Mouse (Mus musculus) ovary, postnatal 36 days (tissue): ENCODE data around the gene Usp1.
"Not testable (repeated sequence)": the region's sequence is repeated elsewhere in the genome, so short reads cannot be mapped to it uniquely, and the experiment has no call there.

Experiments
- DNase-seq: peaks from one replicate; pipeline ENCODE4 v3.0.0; 2022; ENCODE audit warnings: low spot score, mixed read lengths

Usp1 gene

DNA sequence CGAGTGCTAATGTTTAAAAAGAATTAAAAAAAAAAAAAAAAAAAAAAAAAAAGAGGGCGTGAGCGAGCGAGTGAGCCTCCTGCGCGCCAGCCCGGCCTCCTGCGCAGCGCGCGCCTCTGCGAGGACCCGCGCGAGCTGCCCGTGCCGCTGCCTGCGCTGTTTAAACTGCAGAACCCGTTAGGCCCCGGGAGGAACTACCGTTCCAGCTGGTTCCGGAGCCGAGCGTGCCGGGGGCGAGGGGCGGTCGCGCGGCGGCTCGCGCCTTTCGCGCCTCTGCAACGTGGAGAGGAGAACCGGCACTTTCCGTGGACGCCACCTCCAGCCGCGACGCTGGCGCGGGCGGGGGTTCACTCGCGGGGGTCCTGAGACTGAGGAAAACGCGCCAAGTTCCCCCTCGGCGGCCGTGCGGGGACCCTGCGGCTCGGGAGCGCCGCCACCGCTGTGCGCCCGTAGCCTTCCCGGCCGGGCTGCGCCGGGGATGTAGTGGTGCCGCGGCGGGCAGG, at the start of gene Usp1:
Gene Usp1, plus strand, starts transcription at position 243 of the 503 bp plus-strand sequence.
- DNase-seq, result peak; percentile 86

DNA sequence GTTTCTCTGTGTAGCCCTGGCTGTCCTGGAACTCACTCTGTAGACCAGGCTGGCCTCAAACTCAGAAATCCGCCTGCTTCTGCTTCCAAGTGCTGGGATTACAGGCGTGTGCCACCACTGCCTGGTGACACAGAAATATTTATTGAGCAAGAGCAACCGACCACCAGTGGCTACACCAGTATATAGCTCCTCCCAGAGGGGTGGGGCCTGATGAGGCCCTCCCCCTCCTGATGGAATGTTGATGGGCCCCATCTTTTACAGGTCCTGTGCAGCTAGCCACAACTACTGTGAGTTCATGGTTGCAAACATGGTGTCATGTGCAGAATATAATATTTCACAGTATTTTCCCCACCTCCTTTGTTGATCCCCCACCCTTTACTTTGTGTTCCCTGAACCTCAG, 40.9 kb upstream of the Usp1 start:
- no peak for DNase-seq

DNA sequence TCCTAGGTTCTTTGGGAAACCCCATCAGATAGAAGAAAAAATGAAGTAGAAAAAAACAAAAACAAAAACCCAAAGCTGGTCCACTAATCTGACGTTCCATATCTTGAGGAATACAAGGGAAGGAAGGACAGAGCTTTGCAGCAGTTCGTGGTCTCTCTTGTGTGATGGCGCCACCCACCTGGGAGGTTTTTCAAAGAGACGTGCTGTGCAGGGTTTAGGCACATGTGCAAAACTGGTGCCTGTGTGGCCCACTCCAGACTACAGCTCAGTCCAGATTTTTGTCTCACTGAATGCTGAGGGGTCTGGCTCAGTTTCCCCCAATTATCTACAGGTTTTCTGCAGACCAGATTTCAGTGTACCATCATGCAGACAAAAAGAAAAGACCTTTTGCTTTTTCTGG, 37.2 kb upstream of the Usp1 start:
- DNase-seq, result no peak

DNA sequence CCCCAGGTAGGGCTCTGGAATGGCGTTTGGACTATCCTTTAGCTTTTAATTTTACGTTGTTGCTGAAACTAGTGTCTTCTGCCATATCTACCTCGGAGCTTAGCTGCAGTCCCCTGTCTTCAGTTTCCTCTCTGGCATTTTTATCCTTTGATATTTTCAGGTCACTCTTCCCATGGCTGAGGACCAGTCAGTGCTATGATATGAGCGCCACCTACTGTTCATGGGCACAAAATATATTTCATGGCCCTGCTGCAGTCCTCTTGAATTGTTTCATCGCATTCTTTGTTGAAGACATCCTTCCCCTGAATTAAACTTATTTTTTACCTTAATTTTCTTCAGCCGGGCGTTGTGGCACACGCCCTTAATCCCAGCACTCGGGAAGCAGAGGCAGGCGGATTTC, 36.5 kb upstream of the Usp1 start:
- DNase-seq, result peak; percentile 26

DNA sequence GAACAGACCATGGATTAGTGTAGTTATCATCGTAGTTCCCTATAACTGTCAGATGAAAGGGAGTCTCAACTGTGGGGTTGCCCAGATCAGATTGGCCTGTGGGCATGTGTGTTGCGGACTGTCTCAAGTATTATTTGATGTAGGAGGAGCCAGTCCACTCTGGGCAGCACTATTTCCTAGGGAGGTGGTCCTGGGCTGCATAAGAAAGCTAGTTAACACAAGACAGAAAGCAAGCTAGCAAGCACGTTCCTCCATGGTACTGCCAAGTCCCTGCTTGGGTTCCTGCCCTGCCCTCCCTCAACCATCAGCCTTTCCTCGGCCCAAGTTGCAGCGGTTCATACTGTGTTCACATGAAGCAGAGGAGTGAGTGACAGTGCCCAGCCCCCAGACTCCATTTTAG, 13.4 kb upstream of the Usp1 start:
- DNase-seq, result no peak

DNA sequence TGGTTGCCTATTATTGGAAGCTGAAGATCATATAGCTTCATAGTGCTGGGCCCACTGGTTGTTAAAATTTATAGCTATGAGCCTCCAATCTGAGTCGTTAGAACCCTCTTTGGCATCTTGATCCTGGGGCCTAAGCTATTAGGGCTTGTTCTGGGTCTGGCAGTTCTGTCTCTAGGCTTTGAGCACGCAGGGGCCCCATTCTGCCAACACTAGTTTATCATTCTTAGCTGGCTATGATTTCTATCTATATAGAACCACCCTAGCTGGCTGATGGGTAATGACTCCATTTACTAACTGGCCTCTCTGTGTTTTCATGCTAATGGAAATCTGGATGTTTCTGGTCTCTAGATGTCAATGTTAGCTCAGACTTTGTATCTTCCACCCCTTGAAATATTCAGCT, 5.9 kb upstream of the Usp1 start:
- DNase-seq, result no peak

DNA sequence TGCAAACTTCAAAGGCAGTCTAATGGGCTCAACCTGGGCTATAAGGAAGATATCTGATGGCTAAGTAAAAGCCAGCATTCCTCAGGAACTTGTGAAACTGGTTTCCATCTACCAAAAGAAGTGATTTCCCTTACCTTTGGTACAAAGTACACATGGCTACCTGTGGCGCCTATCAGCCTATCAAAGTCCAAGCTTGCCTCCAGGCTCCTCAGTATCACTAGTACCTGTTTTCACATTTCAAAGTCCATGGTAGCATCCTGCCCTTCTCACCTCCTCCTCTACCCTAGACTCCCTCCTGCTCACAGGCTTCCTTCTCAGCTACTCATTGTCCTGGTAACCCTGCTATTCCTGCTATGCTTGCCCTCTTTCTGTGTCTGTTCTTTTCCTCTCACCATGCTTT, 5.4 kb upstream of the Usp1 start:
- DNase-seq, result no peak

DNA sequence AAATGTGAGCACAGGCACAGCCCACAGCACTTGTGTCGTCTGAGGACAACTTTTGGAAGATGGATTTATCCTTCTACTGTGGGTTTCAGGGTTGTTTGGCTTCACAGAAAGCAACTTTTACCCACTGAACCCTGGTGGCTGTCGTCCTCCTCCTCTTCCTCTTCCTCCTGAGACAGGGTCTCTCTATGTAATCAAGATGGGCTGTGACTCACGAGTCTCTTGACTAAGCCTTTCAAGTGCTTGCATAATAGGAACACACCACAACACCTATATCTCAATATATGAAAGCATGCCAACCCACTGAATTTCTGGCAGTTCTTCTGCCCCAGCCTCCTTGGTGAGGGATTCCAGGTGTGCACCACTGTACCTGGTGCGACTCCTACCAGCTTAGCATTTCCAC, 2.7 kb upstream of the Usp1 start:
- DNase-seq, result no peak

DNA sequence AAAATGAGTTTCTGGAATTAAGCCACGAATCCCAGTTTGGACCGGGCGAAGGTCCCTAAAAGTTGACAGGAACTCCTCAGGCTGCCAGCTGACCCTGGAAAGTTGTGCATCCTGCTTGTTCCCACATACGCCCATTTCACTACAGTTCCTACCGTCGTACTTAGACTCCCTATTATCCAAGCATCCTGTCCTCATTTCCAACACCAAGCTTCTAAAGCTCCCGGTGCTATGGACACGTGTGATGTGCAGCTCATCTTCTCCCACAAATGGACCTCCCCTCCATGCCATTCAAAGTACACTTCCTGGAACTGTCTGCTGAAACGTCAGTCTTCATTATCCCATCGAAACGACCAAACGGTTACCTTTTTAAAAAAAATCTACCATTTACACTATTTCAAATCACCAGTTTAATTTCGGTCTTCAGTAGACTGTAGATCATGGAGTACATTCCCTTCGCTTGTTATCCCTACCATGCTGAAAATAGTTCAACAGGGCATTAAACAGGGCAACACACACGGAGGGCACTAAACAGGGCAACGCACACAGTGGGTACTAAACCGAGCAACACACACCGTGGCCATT, 1.5 kb upstream of the Usp1 start:
- DNase-seq, result no peak

DNA sequence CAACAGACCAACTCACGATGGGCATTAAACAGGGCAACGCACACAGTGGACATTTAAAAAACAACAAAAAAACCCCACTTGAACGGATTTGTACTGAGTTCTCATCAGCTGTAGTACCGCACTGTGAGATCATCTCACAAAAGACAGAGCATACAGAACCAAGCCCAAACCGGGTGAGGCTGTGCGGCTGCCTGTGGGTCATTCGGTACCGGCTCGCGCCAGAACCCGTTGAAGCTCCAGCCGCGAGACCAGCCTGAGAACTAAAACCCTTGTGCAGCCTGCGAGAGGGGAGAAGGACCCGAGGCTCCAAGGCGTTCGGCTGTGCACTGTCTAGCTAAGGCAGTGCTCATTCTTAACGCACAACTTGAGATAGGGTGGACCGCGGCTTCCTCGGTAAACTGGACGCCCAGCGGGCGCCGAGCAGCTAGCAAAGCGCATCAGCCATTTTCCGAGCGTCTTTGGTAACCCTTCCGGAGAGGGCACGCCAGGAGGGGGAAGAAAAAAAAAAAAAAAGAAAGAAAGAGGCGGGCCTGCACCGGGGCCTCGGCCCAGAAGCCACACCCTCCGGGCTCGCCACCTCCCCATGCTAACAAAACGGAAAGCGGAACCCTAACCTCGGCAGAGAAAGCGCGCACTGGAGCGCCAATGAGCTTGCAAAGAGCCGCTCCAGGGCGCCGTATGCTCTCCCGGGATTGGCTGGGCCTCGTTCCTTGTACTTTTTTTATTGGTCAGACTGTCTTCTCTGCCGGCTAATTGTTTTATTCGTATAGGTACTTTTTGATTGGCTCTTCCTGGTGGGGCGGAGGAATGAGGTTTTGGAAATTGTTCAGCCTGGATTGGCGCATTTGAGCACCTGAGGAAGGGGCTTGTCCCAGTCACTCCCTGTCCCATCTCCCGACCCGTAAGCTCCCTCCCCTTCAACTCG, 705 bp upstream of the Usp1 start:
- DNase-seq, result peak; percentile 94

DNA sequence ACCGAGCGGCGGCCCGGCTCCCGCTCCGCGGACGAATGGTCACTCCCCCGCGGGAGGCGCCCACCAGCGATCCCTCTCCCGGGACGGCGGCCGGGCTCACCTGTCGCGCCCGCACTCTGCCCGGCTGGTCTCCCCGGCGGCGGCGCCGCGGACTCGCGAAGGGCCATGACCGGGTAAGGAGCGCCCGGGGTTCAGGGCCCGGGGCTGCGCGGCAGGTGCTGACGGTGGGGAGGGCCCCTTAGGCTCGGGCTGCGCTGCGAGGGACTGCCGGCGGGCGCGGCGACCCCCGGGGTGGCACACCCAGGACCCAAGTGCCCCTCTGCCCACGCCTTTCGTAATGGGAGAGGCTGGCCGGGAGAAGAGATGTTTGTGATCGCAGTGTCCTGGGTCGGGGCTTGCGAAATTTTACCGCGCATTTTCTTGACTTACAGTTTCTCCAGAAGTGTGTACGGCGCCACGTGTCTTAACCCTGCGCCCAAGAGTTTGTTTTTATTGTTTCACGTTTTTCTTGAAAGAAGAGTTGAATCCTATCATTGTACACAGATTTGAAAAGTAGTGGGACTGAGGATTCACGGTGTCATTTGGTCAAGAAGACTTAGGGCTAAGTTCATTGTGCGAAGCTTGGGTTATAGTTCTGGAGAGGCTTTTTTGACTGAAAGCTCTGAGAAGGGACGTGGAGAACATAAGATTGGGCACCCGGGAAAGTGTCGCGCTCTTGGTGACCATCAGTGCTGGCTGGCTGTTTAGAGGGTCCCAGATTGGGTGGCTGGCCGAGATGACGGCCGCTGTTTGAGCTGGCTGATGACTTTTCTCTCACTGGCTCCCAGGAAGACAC, 678 bp downstream of the Usp1 start:
- no peak for DNase-seq

DNA sequence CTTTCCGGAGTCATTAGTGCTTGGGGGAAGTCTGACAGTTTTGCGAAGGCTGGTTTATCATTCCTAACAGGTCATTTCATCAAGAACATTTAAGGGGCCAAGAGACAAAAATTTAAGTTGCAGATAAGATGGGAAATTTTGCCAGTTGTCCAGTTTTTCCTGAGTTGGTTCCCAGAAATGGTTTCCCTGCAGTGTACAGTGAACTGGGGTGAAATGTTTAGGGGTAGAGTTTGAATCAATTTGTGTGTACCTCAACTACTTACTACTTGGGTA, 1.2 kb downstream of the Usp1 start:
- DNase-seq, result no peak

DNA sequence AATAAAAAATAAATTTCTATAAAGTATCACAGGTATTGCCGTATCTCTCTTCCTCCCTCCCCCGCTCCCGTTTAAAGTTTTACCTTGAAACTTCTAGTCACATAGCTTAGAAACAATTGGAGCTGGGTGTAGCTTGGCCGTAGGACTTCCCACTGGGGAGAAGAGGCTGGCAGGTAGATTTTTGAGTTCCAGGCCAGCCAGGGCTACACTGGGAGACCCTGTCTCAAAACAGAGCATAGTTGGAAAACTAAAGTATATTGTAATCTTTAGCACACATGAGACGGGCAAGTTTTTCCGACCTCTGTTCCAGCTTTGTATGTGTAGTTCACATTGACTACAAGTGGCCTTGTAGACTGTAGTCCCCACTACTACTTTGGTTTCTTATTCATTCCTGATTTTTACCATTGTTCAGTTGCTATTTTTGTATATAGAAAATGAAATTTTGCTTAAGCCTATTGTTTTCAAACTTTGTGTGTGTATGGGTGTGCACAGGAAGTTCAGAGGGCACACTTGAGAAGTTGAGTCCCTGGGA, 1.7 kb downstream of the Usp1 start:
- no peak for DNase-seq

DNA sequence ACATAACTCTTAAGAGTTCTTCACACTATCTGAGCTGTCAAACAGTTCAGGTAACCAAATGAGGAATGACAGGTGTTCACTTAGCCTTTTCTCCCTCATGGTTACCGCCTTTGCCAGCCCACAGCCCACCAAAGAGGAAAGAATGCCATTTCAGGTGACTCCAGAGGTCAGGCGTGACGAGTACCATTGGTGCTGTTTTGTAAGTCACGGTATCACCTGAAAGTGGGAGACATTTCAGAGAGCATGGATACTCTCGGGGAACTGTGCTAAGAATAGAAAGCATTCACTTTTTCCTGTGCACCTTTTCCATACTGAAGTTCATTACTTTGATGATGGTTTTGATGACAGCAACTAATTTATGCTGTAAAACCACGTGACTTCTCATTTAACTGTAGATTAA, 12.4 kb downstream of the Usp1 start:
- no peak for DNase-seq

DNA sequence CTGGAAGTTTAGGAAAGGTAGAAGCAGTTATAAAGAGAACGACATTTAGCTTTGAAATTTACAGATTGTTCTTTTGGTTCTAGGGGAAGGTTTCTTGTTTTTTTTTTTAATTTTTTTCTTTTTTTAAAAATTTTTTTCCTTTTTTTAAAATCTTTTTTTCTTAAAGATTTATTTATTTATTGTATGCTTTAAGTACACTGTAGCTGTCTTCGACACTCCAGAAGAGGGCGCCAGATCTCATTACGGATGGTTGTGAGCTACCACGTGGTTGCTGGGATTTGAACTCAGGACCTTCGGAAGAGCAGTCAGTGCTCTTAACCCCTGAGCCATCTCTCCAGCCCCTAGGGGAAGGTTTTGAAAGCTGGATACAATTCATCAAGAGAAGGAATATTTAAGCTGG, 14.6 kb downstream of the Usp1 start:
- not testable (repeated sequence) for DNase-seq

DNA sequence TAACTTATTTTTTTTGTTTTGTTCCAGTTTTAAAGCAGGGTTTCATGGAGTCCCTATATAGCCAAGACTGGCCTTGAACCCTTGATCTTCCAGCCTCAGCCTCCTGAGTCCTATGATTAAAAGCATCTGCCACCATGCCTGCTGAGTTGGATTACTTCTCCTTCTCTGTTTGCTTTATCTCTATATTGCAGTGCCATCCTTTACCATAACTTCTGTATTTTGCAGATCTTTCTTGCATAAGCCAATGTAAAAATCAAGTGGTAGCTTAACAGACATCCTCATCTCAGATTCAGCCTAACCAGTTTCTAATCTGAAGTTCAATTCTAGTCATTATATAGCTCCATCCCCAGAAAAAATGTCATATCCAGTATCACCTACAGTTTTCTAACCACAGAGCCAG, 27.0 kb downstream of the Usp1 start:
- DNase-seq, result no peak

DNA sequence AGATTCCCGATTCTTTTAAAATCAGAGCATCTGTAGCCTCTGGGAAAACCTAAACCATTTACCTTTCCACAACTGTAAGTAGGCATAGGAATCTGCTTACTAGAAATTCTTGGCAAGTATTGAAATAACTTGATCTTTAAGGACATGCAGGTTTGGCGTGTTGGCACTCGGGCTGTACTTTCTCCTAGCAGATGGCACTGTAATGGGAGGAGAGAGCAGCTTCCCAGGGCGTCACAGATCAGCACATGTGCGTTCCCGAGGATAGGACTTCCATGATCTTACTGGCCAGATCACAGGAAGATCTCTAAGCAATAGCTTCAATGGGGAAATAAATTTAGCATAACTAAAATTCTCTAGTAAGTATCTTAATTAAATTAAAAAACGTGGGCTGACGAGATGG, 32.4 kb downstream of the Usp1 start:
- DNase-seq, result no peak

DNA sequence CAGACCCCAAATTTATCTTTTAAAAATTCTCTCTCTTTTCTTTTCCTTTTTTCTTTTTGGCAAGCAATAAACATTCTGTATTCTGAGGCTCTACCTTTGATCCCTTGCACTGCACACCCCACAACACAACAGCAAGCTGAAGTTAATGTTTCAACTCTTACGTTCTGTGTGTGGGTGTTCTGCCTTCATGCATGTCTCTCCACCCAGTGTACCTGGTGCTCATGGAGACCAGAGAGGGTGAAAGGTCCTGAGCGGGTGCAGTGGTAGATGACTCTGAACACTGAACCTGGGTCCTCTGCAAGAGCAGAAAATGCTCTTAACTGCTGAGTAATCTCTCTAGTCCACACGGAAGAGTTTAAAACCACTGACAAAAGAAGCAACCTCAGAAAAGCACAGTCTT, 36.6 kb downstream of the Usp1 start:
- DNase-seq, result no peak

DNA sequence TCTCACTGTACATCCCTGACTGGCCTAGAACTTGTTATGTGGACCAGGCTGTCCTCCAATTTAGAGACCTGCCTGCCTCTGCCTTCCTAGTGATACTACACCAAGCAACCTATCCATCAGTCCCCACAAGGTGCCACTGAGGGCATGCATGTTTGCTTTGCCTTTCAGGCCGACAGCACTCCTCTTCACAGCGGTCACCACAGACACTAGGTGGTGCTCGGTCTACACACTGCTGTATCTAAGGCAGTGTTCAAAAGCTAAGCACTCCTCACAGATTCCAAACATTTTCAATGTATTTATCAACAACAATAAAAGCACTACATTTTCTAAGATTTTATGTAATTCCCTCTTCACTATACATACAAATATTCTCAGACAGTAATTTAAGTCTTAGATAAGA, 46.3 kb downstream of the Usp1 start:
- DNase-seq, result no peak

DNA sequence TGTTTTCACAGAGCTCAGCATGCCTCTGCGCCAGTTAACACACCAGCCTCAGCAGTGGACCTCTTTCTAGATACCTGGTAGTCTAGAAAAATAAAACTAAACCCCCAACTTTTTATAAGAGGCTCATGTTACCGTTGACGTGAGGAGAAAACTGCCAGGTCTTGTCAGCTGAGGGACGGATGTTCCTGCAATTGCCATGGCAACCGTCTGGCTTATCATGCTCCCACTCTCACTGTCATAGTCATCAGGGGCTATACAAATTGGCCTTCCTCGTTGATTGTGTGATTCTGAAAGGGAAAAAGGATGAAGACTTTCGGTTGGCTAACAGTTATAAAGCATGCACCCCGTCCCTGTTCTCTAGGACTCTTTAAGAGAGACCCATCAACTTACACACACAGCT, 52.1 kb downstream of the Usp1 start:
- DNase-seq, result no peak

DNA sequence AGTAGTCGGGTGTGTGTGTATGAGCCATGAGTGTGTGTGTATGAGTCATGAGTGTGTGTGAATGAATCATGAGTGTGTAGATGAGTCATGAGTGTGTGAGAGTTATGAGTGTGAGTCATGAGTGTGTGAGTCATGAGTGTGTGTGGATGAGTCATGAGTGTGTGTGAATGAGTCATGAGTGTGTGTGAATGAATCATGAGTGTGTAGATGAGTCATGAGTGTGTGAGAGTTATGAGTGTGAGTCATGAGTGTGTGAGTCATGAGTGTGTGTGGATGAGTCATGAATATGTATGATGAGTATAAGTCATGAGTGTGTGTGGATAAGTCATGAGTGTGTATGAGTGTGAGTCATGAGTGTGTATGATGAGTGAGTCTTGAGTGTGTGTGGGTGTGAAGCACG, 54.7 kb downstream of the Usp1 start:
- not testable (repeated sequence) for DNase-seq

DNA sequence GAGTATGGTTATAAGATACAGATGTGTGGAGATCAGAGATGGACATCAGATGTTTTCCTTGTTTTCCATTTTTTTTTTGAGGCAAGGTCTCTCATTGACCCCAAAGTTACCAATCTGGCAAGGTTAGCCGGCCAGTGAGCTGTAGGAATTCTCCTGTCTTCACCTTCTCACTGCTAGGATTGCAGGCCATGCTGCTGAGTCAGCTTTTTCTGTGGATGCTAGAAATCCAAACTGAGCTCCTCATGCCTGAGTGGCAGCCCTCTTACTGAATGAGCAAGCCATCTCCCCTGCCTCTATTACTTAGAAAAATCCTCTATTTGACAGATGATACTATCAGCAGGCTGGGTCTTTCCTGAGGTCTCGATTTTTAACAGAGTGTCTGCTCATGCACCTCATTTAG, 55.1 kb downstream of the Usp1 start:
- DNase-seq, result no peak

DNA sequence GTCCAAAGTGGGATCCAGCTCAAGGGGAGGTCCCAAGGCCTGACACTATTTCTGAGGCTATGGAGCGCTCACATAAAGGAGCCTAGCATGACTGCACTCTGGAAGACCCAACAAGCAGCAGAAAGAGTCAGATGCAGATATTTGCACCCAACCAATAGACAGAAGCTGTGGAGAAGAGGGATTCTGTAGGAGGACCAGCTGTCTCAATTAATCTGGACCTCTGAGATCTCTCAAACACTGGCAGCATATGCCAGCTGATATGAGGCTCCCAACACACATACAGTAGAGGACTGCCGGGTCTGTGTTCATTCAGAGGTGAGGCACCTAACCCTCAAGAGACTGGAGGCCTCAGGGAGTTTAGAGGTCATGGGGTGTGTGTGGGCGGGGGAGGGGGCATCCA, 56.4 kb downstream of the Usp1 start:
- not testable (repeated sequence) for DNase-seq
